Mouse (Mus musculus) inflammation-experienced regulatory T-cells, adult 6 months (primary cell): Measurements from ENCODE around the gene Mars2. TPM values are rescaled to one million over a fixed set of nuclear protein-coding genes. Genes with fewer than 3 reads are reported as not detected.

Source experiments
- ATAC-seq: one replicate; pipeline ENCODE4 v1.8.0; 2017
- polyA plus RNA-seq, 3 experiments: library from polyadenylated mRNA; unstranded; fragments of 100-300 nt; shearing (Covaris generic); gene quantifications; one replicate each; pipeline ENCODE4 v1.2.1; 2017

The Mars2 gene
- polyA plus RNA-seq, result 1 to 10 TPM; 2.1 to 3.5 (median 3.1) TPM

GRCm38 (mm10) chr1:55236890-55237642 lies at the start of gene Mars2:
TSS of gene Mars2 (plus strand) at chr1:55237177.
- peak; percentile 89 for ATAC-seq

- ATAC-seq, result no peak
Observed at GRCm38 (mm10) chr1:55192015-55192414, 45.0 kb upstream of the Mars2 start.

GRCm38 (mm10) chr1:55192824-55193223 lies 44.2 kb upstream of the Mars2 start:
- peak; percentile 41 for ATAC-seq

GRCm38 (mm10) chr1:55193316-55193715 lies 43.7 kb upstream of the Mars2 start:
- ATAC-seq, result no peak

GRCm38 (mm10) chr1:55194064-55194915 lies 42.7 kb upstream of the Mars2 start:
- no peak for ATAC-seq

- ATAC-seq, result no peak
Observed at GRCm38 (mm10) chr1:55195021-55195420, 42.0 kb upstream of the Mars2 start.

GRCm38 (mm10) chr1:55196327-55197003 lies 40.5 kb upstream of the Mars2 start:
- ATAC-seq, result peak; percentile 48

- no peak for ATAC-seq
Observed at GRCm38 (mm10) chr1:55198719-55199118, 38.3 kb upstream of the Mars2 start.

GRCm38 (mm10) chr1:55201850-55202752 lies 34.9 kb upstream of the Mars2 start:
- no peak for ATAC-seq

- no peak for ATAC-seq
Observed at GRCm38 (mm10) chr1:55205808-55206327, 31.1 kb upstream of the Mars2 start.

GRCm38 (mm10) chr1:55207561-55207960 lies 29.4 kb upstream of the Mars2 start:
- ATAC-seq, result no peak

- ATAC-seq, result peak; percentile 57
Observed at GRCm38 (mm10) chr1:55208500-55209140, 28.4 kb upstream of the Mars2 start.

GRCm38 (mm10) chr1:55210202-55210965 lies 26.6 kb upstream of the Mars2 start:
- peak; percentile 74 for ATAC-seq

- no peak for ATAC-seq
Observed at GRCm38 (mm10) chr1:55211081-55211480, 25.9 kb upstream of the Mars2 start.

GRCm38 (mm10) chr1:55212771-55213170 lies 24.2 kb upstream of the Mars2 start:
- no peak for ATAC-seq

- ATAC-seq, result no peak
Observed at GRCm38 (mm10) chr1:55213475-55213874, 23.5 kb upstream of the Mars2 start.

GRCm38 (mm10) chr1:55213936-55214335 lies 23.0 kb upstream of the Mars2 start:
- no peak for ATAC-seq

GRCm38 (mm10) chr1:55215185-55215813 lies 21.7 kb upstream of the Mars2 start:
- peak; percentile 99 for ATAC-seq

GRCm38 (mm10) chr1:55217191-55217590 lies 19.8 kb upstream of the Mars2 start:
- ATAC-seq, result no peak

GRCm38 (mm10) chr1:55221352-55221751 lies 15.6 kb upstream of the Mars2 start:
- ATAC-seq, result no peak
